Mouse (Mus musculus) spleen, embryonic (tissue): Measurements from ENCODE around the gene Pak2.
"Not testable (repeated sequence)": the region's sequence is repeated elsewhere in the genome, so short reads cannot be mapped to it uniquely, and the experiment has no call there.

ENCODE experiments used
- CTCF ChIA-PET: fragments of 350-600 bp; sonication (Branson Sonifier 250); formaldehyde crosslinking; loops from one replicate; lab custom pipeline; 2022; lab: Charles Lee

The Pak2 gene

DNA sequence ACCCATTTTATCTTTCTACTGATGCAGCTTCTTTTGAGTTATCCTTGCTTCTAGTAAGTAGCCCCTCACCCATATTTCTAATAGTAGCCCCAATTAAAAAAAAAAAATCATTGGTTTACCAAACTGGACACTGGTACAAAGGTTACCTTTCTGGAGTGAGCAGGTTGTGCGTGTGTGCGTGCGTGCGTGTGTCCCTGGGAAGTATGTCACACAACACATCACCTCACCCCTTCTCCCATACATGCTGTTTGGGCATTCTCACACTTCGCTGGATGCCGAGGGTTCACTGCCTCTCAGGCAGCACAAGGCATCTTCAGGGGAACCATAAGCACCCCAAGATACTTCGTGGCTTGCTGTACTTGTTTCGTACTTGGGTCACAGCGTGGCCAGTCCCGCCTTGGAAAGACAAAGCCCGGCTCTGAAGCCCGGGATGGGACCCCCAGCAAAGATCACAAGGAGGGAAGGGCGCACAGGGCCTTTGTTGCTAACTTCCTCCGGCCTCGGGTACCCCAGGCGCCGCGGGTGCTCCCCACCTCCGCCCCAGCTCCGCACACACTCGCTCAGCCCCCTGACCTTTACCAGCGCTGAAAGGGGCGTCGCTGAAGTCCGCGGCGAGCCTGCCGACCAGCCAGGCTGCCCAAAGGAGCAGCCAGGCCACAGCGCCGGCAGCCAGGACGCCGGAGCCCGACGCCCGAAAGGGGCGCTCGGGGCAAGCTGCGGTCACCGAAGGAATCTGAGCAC lies 19.9 kb upstream of the Pak2 start:
- CTCF ChIA-PET, result interaction anchor here (0.7 kb wide), 1 partner anchor 12 kb away, joined by 5 read pairs; no protein-coding TSS in a partner anchor

DNA sequence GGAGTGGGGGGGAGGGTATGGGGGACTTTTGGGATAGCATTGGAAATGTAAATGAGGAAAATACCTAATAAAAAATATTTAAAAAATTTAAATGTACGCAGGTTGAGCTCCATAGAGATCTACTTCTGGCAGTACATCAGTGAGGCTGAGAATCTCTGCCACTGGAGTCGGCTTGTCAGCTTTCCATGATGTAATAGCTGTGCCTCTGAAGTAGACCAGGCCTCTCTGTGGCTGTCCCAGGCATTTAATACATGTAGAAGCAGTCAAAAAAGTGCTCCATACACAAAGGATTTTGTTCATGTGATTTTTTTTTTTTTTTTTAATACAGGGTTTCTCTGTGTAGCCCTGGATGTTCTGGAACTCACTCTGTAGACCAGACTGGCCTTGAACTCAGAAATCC lies 18.6 kb upstream of the Pak2 start:
- CTCF ChIA-PET, result not testable (repeated sequence)

DNA sequence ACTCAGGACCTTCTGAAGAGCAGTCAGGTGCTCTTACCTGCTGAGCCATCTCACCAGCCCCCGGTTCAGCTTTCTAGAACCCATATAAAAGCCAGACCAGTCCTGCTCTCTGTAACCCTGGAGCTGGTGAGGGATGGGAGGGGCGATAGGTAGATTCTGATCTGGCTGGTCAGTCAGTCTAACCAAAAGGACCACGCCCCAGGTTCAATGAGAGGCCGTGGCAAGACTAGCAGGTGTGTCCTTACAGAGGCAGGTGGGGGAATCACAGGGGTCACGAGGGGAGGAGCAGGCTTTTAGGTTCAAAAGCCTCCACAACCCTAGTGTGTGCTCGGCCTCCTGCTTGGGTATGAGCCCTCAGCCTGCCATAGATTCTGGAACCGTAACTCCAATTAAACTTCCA lies 12.3 kb upstream of the Pak2 start:
- CTCF ChIA-PET, result interaction anchor here (0.6 kb wide), 1 partner anchor 24 kb away, joined by 10 read pairs; no protein-coding TSS in a partner anchor

DNA sequence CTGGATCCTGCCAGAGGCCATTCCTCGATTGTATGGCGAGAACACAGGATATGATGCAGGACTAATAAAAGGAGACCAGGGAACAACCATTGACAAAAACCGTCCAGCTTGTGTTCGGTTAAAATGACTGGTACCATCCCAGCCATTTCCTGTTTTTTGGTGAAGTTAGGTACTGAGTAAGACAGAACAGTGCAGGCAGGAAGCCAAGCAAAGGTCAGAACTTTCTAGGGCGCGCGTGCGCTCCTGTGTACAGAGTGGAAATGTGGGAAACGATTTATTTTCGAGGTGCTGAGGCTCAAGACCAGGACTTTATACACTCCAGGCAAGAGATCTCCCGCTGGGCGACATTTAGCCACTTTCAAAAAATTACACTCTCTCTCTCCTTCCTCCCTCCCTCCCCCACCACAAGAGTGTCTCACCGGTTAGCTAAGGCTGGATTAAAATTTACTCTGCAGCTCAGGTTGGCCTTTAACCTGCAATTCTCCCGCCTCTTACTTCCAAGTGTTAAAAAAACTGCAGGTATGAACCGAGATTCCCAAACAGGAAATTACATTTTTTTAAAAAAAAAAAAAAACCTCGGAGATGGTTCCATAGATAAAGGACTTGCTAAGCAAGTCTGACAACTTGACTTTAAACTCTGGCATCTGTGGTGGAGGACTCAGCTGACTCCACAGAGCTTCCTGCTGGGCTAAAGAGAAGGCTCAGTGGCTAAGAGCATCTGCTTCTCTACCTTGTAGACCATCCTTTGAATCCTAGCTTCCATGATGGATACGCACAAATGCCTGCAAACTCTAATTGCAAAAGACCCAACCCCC lies 8.7 kb upstream of the Pak2 start:
- CTCF ChIA-PET, result interaction anchor here (0.5 kb wide), 1 partner anchor 17 kb away, joined by 8 read pairs; no protein-coding TSS in a partner anchor

DNA sequence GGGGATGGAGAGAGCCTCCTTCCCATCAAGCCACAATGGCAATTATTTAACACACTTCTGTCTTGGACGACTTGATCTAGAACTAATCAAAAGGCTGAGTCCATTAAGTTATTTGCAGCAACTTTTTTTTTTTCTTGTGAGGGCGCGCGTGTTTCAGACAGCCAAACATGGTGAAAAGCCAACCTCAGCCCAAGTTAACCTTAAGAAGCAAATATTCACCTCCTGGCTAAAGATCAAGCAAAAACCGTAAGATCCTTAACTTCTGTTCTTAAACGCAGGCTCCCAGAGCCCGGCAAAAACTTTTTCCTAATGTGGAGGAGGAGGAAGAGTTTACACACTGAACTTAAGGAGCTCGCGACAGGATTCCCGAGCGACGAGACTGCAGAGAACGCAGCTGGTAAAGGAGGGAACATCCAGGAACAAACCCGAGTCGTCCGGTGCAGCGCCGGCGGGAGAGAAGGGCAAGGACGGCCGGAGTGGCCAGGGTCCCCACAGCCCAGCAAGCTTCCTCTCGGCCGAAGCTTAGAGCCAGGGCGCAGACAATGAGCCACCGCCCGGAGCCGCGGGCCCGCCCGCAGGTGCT lies 643 bp downstream of the Pak2 start:
- CTCF ChIA-PET, result interaction anchor here (0.6 kb wide), 1 partner anchor 46 kb away, joined by 5 read pairs; no protein-coding TSS in a partner anchor

DNA sequence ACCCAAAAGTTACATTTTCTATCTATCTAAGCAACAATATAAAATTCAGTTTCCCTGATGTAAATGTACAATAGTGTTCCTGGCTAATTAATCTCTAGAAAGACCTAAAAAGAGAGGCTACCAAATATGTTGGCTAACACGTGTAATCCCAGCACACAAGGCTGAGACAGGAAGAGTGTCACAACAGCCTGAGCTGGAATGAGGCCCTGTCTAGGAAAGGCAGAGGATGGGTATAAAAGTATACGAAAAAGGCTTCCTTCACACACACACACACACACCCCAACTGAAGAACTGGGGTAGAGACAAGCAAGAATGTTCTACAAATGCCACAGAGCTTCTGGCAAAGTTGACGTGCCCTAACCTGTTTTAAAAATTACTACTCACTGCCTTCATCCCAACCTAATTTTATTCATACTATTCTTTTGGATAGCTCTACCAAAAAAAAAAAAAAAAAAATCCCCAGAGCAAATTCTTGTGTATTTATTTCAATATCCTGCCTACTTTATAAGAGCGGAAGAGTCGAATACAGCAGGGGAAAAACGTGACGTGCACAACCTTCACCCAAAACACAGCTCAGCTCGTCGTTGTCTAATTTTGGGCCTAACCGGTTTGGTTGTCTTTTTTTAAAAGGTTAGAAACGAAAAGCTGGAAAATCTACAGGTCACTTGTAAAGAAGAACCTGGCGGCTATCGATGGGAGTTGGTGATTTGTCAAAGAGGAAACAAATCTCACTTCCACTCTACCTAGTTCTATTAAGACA lies 1.3 kb downstream of the Pak2 start:
- CTCF ChIA-PET, result interaction anchor here (0.6 kb wide), 1 partner anchor 45 kb away, joined by 5 read pairs; no protein-coding TSS in a partner anchor

DNA sequence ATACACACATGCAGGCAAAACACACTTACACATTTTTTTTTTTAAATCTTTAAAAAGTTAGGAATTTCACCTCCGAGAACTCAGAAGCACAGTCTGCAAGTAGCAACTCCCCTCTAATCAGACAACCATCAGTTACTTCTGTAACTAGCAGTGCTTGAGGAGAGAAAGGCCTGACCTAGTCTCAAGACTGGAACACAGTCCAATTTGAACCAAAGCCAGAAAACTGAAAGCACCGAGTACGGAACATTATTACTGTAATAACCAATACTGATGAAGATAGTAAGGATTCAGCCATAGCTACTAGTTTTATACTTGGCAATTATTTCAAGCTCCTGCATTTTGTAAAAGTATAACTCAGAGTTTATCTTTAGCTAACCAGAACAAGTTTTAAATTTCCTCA lies 2.7 kb downstream of the Pak2 start:
- CTCF ChIA-PET, result interaction anchor here (0.7 kb wide), 4 partner anchors 17 to 662 kb away, joined by 3 to 4 read pairs (median 3); no protein-coding TSS in a partner anchor

DNA sequence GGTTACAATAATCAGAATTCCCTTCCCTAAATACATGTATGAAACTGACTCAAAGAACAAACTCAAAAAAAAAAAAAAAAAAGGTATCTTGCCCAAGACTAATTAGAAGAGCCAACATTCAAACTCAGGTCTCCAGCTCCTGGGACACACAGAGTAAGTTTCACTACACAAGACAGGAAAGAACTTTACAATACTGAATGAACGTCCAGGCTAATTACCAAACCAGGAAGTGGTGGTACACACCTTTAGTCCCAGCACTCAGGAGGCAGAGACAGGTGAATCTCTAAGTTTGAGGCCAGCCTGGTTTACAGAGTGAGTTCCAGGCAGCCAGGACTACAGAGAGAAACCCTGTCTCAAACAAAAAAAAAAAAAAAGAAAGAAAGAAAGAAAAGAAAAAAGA lies 3.4 kb downstream of the Pak2 start:
- CTCF ChIA-PET, result interaction anchor here (0.7 kb wide), 3 partner anchors 34 to 662 kb away, joined by 3 to 4 read pairs (median 3); no protein-coding TSS in a partner anchor

DNA sequence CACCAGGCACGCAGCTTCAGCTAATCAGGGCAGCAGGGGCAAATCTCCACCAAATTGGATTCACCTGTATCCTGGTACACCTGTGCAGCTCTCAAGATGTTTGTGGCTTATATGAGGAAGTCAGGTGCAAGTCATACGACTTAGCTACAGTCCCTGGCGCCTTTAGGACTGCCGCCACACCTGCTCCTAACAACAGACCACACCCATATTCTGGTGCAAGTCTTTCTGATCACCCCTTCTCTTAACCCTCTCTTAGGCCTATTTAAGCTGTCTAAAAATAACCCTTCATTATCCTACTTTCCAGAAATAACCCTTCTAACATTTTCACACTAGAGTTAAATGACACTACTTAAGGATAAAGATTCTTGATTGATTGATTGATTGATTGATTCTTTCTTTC lies 9.1 kb downstream of the Pak2 start:
- CTCF ChIA-PET, result not testable (repeated sequence)

DNA sequence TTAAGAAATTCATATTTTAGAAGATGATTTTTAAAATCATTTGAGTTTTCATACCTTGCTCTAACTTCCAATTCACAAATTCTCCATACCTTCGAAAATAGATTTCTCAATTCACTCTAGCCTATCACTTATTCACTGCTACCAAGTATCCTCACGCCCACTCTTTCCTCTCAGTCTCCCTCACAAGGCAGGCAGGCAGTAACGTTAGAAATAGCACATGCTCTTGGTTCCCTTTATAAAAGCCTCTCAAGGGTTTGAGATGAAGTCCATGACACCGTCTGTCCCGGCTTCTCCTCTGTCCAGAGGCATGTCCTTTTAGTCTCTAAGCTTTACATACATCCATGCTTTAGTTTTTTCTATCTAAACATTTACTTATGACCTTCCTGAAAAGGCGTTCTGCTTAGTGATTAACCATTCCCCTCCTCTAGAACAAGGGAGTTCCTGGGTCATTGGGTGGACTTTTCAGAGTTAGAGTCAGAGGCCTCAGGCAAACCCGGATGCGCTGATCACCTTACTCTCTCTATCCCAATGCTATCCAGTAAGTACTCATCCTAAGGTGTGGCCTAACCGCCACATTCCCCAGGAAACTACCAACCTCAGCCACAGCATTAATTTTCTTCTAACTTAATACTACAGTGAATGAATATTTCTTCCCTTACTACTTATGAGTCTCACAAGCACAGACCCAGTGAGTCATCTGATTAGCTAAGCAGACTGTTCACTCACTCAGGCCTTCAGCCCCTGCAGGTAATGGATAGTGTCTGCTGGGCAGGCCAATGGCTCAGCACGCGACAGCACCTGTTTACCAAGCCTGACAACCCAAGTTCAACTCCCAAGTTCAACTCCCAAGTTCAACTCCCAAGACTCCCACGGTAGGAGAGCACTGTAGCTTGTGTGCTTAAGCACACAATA lies 10.5 kb downstream of the Pak2 start:
- CTCF ChIA-PET, result no interaction called here

DNA sequence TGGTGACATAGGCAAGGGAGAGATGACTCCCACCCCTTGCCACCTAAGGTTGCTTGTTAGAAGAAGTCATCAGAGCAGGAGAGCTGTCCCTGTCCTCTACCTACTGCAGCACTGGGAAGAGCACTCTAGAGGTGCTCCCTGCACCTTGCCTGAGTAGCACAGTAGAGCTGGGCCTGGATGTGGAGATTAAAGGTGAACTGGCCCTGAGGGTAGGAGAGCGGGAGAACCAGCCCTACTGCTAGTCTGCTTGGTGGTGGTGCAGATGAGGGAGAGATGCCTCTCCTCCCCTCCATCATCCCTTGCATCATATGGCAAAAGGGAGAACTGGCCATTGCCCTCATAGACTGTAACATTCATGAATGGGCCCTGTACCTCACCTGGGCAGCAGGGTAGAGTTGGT lies 12.2 kb downstream of the Pak2 start:
- CTCF ChIA-PET, result no interaction called here

DNA sequence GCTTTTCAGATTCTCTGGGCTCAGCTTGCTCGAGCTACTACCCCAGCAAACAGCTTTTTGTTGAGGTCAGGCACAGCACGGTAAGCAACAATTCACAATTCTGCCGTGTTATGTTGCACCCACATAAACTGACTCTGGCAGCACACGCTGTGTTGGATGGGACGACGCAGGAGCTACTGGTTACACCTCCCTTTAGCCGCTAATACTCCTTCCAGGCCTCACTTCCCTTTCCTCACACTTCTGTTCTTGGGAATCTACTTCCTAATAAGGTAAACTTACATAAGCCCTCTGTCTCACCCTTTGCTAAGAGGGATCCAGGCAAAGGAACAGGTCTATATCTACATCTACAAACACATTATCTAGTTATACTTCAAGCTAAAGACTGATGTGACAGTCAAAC lies 15.2 kb downstream of the Pak2 start:
- CTCF ChIA-PET, result interaction anchor here (0.6 to 0.7 kb wide), 2 partner anchors 15 to 206 kb away, joined by 3 read pairs; no protein-coding TSS in a partner anchor

DNA sequence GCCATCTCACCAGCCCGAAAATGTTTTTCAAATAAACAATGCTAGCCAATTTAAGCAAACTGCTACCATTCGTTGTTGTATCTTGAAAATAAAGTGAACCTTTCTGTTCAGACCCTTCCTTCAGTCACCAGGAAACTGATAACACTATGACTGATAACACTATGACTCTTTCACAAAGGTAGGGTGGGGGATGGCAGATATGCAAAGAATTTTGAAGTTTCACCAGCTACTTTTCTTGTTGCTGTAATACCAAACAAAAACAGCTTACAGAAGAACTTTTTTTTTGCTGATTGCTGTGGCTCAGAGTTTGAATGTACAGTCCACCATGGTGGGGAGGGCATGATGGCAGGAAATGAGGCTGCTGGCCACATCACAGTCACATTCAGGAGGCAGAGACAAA lies 16.9 kb downstream of the Pak2 start:
- CTCF ChIA-PET, result interaction anchor here (1.1 kb wide), 1 partner anchor 102 kb away, joined by 3 read pairs; no protein-coding TSS in a partner anchor

DNA sequence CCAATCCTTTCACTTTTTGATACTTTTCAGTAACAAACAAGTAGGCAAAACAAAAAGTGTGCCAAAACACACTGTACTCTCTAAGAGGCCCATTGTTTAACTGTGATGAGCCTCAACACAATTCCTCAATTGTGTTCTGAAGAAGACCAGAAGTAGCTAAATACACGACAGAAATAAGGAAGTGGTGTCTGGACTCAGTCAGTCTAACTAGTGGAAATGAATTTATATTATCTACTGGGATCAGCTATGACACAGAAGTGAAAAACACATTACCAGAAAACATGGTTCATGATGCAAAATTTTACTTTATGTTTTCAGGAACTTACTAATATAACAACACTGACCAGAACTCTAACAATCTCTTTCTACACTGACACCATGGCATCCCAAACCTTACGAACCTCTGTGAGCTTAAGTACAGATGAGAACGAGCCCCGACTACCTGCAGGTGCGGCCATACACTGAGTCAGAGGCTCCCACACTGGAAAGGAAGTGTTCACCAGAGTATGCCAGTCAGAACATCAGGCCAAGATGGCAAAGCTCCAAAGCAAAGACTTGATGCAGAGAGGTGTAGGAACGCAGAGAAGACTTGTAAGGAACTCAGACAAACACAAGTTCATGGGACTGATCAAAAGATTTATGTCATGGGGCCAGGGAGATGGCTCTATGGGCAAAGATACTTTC lies 19.2 kb downstream of the Pak2 start:
- CTCF ChIA-PET, result interaction anchor here (0.5 to 0.8 kb wide), 2 partner anchors 17 to 47 kb away, joined by 3 read pairs; no protein-coding TSS in a partner anchor

DNA sequence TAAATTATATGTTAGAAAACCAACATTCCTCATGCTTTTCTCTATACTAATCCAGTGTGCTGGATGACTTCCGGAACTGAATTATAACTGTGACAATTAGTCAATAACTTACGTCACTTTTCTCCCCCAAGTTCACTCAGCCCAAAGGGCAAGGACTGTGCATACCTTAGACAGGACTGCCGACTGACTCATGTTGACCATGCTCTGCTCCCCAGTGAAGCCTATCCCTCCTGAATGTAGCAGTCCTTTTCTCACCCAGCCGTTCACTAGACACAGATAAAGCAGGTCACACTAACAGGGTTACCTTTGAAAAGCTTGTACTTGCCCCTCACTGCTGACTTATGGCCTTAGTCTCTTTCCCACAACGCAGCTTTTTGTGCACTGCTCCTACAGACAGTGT lies 20.3 kb downstream of the Pak2 start:
- CTCF ChIA-PET, result no interaction called here

DNA sequence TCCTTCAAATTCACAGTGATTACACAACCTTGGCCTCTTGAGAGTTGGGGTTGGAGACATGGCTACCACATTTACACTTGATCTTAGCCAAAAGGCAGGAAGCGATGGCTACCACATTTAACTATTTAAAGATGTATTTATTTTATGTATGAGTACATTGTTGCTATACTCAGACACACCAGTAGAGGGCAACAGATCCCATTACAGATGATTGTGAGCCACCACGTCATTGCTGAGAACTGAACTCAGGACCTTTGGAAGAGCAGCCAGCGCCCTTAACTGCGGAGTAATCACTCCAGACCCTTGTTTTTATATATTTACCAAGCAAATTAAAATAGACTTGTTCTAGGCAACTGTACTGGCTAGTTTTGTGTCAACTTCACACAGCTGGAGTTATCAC lies 36.8 kb downstream of the Pak2 start:
- CTCF ChIA-PET, result interaction anchor here (0.6 kb wide), 1 partner anchor 34 kb away, joined by 3 read pairs; no protein-coding TSS in a partner anchor

DNA sequence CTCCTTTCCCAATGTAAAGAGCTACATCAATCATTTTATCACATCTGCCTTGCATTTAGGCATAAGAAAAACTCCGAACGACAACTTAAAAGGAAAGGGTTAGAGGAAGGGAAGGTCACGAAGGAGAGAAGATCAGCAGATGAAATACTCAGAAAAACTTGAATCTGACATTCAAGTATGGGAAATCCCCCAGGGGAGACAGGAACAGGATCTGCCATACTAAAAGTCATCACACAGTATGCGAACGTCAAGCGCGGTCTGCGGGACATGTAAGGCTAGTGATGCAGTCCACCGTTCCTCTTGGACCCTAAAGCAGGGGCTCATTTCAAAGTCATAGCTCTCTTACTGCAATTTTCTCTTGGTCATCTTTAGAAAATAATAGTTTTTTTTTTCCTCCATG lies 59.5 kb downstream of the Pak2 start:
- CTCF ChIA-PET, result interaction anchor here (0.9 kb wide), 1 partner anchor 24 kb away, joined by 4 read pairs; no protein-coding TSS in a partner anchor

DNA sequence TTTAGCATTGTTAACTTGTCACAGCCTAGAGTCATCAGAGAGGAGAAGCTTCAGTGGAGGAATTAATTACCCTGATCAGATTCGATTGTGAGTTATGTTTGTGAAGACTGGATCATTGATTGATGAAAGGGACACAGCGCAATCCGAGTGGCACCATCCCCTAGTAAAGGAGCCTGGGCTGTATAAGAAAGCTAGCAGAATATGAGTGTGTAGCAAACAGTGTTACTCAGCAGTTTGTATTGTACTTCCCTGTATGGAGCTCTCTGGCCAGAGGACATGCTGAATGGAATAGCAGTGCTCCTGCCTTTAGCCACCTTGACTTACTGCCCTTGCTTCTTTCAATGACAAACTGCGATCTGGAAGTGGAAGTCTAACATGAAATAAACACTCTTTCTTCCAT lies 68.8 kb downstream of the Pak2 start:
- CTCF ChIA-PET, result no interaction called here

DNA sequence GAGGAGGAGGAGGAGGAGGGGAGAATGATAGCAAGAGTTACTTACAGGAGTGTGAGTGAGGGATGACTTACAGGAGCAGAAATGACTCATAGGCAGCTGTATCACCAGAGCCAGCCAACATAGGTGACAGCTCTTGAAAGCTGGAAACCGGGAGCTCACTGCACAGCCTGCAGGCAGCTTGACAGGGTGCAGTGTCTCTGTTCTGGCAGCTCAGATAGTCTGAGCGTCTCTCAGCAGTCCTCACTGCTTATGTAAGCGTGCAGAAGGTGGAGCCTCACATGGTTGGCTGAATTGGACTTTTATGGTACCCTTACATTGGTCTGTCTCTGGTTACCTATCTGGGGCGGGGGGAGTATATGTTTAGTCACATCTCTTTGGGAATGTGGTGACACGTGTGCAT lies 69.2 kb downstream of the Pak2 start:
- CTCF ChIA-PET, result no interaction called here
